Mouse (Mus musculus): Measurements from ENCODE around the gene Rps18. TPM values are rescaled to one million over a fixed set of nuclear protein-coding genes. Genes with fewer than 3 reads are reported as not detected.
"Not testable (repeated sequence)": the region's sequence is repeated elsewhere in the genome, so short reads cannot be mapped to it uniquely, and the experiment has no call there.

Rps18 gene
- polyA plus RNA-seq, 1 experiment = 1,668 TPM

- Histone ChIP-seq H3K27ac (ENCODE audit: insufficient read depth, low read length) (no peak overlapping the region), H3K4me1 (ENCODE audit: control insufficient read depth, insufficient read depth, low read length) (no peaks in the 10 kb centered on the region), H3K4me3 (ENCODE audit: insufficient read depth, low read length) (no peak overlapping the region)
- TF ChIP-seq CTCF (IDR thresholded peaks at IDR 0.05; ENCODE audit: borderline replicate concordance, insufficient read depth, low read length) (peak; percentile 60; the same call in 1 of the 2 replicates), POLR2A (IDR thresholded peaks at IDR 0.05; ENCODE audit: low read depth, low read length) (no peak)
Measured at GRCm38 (mm10) chr17:33991788-33992664, 36.2 kb upstream of the Rps18 start.

GRCm38 (mm10) chr17:33982136-33982535, 26.3 kb upstream of the Rps18 start:
- not testable (repeated sequence) for H3K4me1 ChIP-seq (ENCODE audit: control insufficient read depth, insufficient read depth, low read length); H3K4me3 ChIP-seq (ENCODE audit: insufficient read depth, low read length); H3K27ac ChIP-seq (ENCODE audit: insufficient read depth, low read length)
- peak; percentile 20; the same call in 1 of the 2 replicates for TF ChIP-seq CTCF (IDR thresholded peaks at IDR 0.05; ENCODE audit: borderline replicate concordance, insufficient read depth, low read length)

- Histone ChIP-seq H3K27ac (ENCODE audit: insufficient read depth, low read length) (peak overlapping the region; percentile 23), H3K4me3 (ENCODE audit: insufficient read depth, low read length) (peak overlapping the region; percentile 48)
- H3K4me1 ChIP-seq (ENCODE audit: control insufficient read depth, insufficient read depth, low read length) = not testable (repeated sequence)
- TF ChIP-seq POLR2A (IDR thresholded peaks at IDR 0.05; ENCODE audit: low read depth, low read length) (peak; percentile 56), CTCF (IDR thresholded peaks at IDR 0.05; ENCODE audit: borderline replicate concordance, insufficient read depth, low read length) (peak; percentile 55; the same call in 1 of the 2 replicates)
Measured at GRCm38 (mm10) chr17:33981192-33981909, 25.6 kb upstream of the Rps18 start.

GRCm38 (mm10) chr17:33980181-33981035, 24.6 kb upstream of the Rps18 start:
- peaks cover 2% of the 10 kb centered on the region; the same call in 1 of the 2 replicates for H3K4me1 ChIP-seq (ENCODE audit: control insufficient read depth, insufficient read depth, low read length)
- H3K4me3 ChIP-seq (ENCODE audit: insufficient read depth, low read length) = no peak overlapping the region
- no peak overlapping the region for H3K27ac ChIP-seq (ENCODE audit: insufficient read depth, low read length)
- no peak for TF ChIP-seq POLR2A (IDR thresholded peaks at IDR 0.05; ENCODE audit: low read depth, low read length)
- no peak for TF ChIP-seq CTCF (IDR thresholded peaks at IDR 0.05; ENCODE audit: borderline replicate concordance, insufficient read depth, low read length)

- Histone ChIP-seq H3K4me1 (ENCODE audit: control insufficient read depth, insufficient read depth, low read length) (peaks cover 2% of the 10 kb centered on the region; the same call in 1 of the 2 replicates), H3K27ac (ENCODE audit: insufficient read depth, low read length) (no peak overlapping the region), H3K4me3 (ENCODE audit: insufficient read depth, low read length) (no peak overlapping the region)
- no peak for TF ChIP-seq POLR2A (IDR thresholded peaks at IDR 0.05; ENCODE audit: low read depth, low read length)
- no peak for TF ChIP-seq CTCF (IDR thresholded peaks at IDR 0.05; ENCODE audit: borderline replicate concordance, insufficient read depth, low read length)
Measured at GRCm38 (mm10) chr17:33979512-33980050, 23.8 kb upstream of the Rps18 start.

- peak overlapping the region; percentile 16; the same call in 1 of the 2 replicates for H3K4me3 ChIP-seq (ENCODE audit: insufficient read depth, low read length)
- TF ChIP-seq POLR2A (IDR thresholded peaks at IDR 0.05; ENCODE audit: low read depth, low read length) = no peak
- TF ChIP-seq CTCF (IDR thresholded peaks at IDR 0.05; ENCODE audit: borderline replicate concordance, insufficient read depth, low read length) = no peak
- H3K27ac ChIP-seq (ENCODE audit: insufficient read depth, low read length) = no peak overlapping the region
- H3K4me1 ChIP-seq (ENCODE audit: control insufficient read depth, insufficient read depth, low read length) = peaks cover 2% of the 10 kb centered on the region; the same call in 1 of the 2 replicates
Measured at GRCm38 (mm10) chr17:33978631-33979031, 22.8 kb upstream of the Rps18 start.

GRCm38 (mm10) chr17:33977861-33978557, 22.2 kb upstream of the Rps18 start:
- no peak for TF ChIP-seq CTCF (IDR thresholded peaks at IDR 0.05; ENCODE audit: borderline replicate concordance, insufficient read depth, low read length)
- TF ChIP-seq POLR2A (IDR thresholded peaks at IDR 0.05; ENCODE audit: low read depth, low read length) = no peak
- Histone ChIP-seq H3K4me3 (ENCODE audit: insufficient read depth, low read length) (peak overlapping the region; percentile 16; the same call in 1 of the 2 replicates), H3K27ac (ENCODE audit: insufficient read depth, low read length) (no peak overlapping the region)

GRCm38 (mm10) chr17:33973572-33973971, 17.8 kb upstream of the Rps18 start:
- H3K27ac ChIP-seq (ENCODE audit: insufficient read depth, low read length) = no peak overlapping the region
- TF ChIP-seq CTCF (IDR thresholded peaks at IDR 0.05; ENCODE audit: borderline replicate concordance, insufficient read depth, low read length) (no peak), POLR2A (IDR thresholded peaks at IDR 0.05; ENCODE audit: low read depth, low read length) (no peak)
- no peaks in the 10 kb centered on the region for H3K4me1 ChIP-seq (ENCODE audit: control insufficient read depth, insufficient read depth, low read length)
- H3K4me3 ChIP-seq (ENCODE audit: insufficient read depth, low read length) = no peak overlapping the region

More at GRCm38 (mm10) chr17:33977861-33978557, 22.2 kb upstream of the Rps18 start:
- H3K4me1 ChIP-seq (ENCODE audit: control insufficient read depth, insufficient read depth, low read length) = peaks cover 2% of the 10 kb centered on the region; the same call in 1 of the 2 replicates

Data from embryonic fibroblast, embryonic 13.5 days (primary cell).